Mouse (Mus musculus) right cerebral cortex, postnatal 4 days (tissue): ENCODE data around the gene Stk32c.
A peak's percentile ranks its signal among the peaks of the same experiment; 100 is the strongest.

ENCODE experiments used
- DNase-seq: peaks from one replicate; pipeline ENCODE4 v3.0.0-alpha.2; 2022

Stk32c gene

GRCm38 (mm10) chr7:139092676-139093075 is 120.4 kb downstream of the Stk32c start:
- DNase-seq: no peak

- no peak for DNase-seq
Measured at GRCm38 (mm10) chr7:139091681-139092080, 121.4 kb downstream of the Stk32c start.

GRCm38 (mm10) chr7:139089892-139090874 is 122.9 kb downstream of the Stk32c start:
- DNase-seq: peak; percentile 69

GRCm38 (mm10) chr7:139087801-139088200 is 125.3 kb downstream of the Stk32c start:
- DNase-seq: no peak

GRCm38 (mm10) chr7:139086195-139087158 is 126.6 kb downstream of the Stk32c start:
- peak; percentile 62 for DNase-seq

GRCm38 (mm10) chr7:139085629-139086194 is 127.4 kb downstream of the Stk32c start, which contains the start of gene Dpysl4:
TSS of gene Dpysl4 (plus strand) at chr7:139086001.
- peak; percentile 87 for DNase-seq

- DNase-seq: no peak
Measured at GRCm38 (mm10) chr7:139084316-139084715, 128.8 kb downstream of the Stk32c start.

- DNase-seq: no peak
Measured at GRCm38 (mm10) chr7:139082281-139082680, 130.8 kb downstream of the Stk32c start.

- no peak for DNase-seq
Measured at GRCm38 (mm10) chr7:139081158-139081557, 131.9 kb downstream of the Stk32c start.

- peak; percentile 67 for DNase-seq
Measured at GRCm38 (mm10) chr7:139080714-139081113, 132.4 kb downstream of the Stk32c start.

- DNase-seq: no peak
Measured at GRCm38 (mm10) chr7:139079141-139079540, 134.0 kb downstream of the Stk32c start.

GRCm38 (mm10) chr7:139078181-139078580 is 134.9 kb downstream of the Stk32c start:
- DNase-seq: no peak

GRCm38 (mm10) chr7:139077283-139077682 is 135.8 kb downstream of the Stk32c start:
- DNase-seq: no peak

- DNase-seq: no peak
Measured at GRCm38 (mm10) chr7:139075054-139075794, 137.9 kb downstream of the Stk32c start.

GRCm38 (mm10) chr7:139074189-139074588 is 138.9 kb downstream of the Stk32c start:
- no peak for DNase-seq

GRCm38 (mm10) chr7:139068182-139068623 is 144.9 kb downstream of the Stk32c start:
- DNase-seq: peak; percentile 90

GRCm38 (mm10) chr7:139063406-139063805 is 149.7 kb downstream of the Stk32c start:
- DNase-seq: no peak
